Mouse (Mus musculus) lung, embryonic 14.5 days (tissue): ENCODE data around the gene Dna2. TPM values are rescaled to one million over a fixed set of nuclear protein-coding genes. Genes with fewer than 3 reads are reported as not detected.

ENCODE experiments used
- ATAC-seq: fragments of 200-750 bp; cut with Nextera tagmentation; 2 replicates; pipeline ENCODE4 v1.8.0; 2017; ENCODE audit warnings: mild to moderate bottlenecking, moderate TSS enrichment, moderate library complexity; ENCODE audit not compliant: insufficient read depth
- DNase-seq: peaks from one replicate; pipeline ENCODE4 v3.0.0-alpha.2; 2015
- H3K27ac ChIP-seq: fragments of 300-500 bp; sonication (generic); 2 replicates; pipeline ENCODE4 v1.5.1; 2014; ENCODE audit warnings: low read depth, mild to moderate bottlenecking, moderate library complexity
- H3K27me3 ChIP-seq: fragments of 300-500 bp; sonication (generic); 2 replicates; pipeline ENCODE4 v1.6.1; 2014; ENCODE audit warnings: low read length, control low read depth; ENCODE audit not compliant: insufficient read depth
- H3K36me3 ChIP-seq: fragments of 300-500 bp; sonication (generic); 2 replicates; pipeline ENCODE4 v1.6.1; 2014; ENCODE audit warnings: control low read depth; ENCODE audit not compliant: insufficient read depth
- H3K4me1 ChIP-seq: fragments of 300-500 bp; sonication (generic); 2 replicates; pipeline ENCODE4 v1.6.1; 2014; ENCODE audit warnings: antibody characterized with exemption, control low read depth; ENCODE audit not compliant: insufficient read depth
- H3K4me2 ChIP-seq: fragments of 300-500 bp; sonication (generic); 2 replicates; pipeline ENCODE4 v1.6.1; 2014; ENCODE audit warnings: mild to moderate bottlenecking
- H3K4me3 ChIP-seq: fragments of 300-500 bp; sonication (generic); 2 replicates; pipeline ENCODE4 v1.5.1; 2014; ENCODE audit warnings: low read depth, low read length
- H3K9ac ChIP-seq: fragments of 300-500 bp; sonication (generic); 2 replicates; pipeline ENCODE4 v1.6.1; 2014
- H3K9me3 ChIP-seq: fragments of 300-500 bp; sonication (generic); 2 replicates; pipeline ENCODE4 v1.6.1; 2016; ENCODE audit warnings: low read depth, low read length, control low read depth
- CTCF ChIP-seq: IDR thresholded peaks from 2 replicates; pipeline ENCODE4 v1.5.1; 2016; ENCODE audit warnings: antibody characterized with exemption, low read depth
- WGBS: fragments of 180-500 bp; shearing (Covaris S2); extraction: QIAGEN DNeasy Blood & Tissue Kit; methylation state at CpG from one replicate; pipeline ENCODE4 v1.1.7; 2014; 5-methylcytosine and 5-hydroxymethylcytosine counted together
- polyA plus RNA-seq: library from polyadenylated mRNA; unstranded; fragments of >200 nt; fragmentation: Nextera tagmentation; extraction: Ambion mirVana; gene quantifications from 2 replicates; pipeline ENCODE4 v1.2.1, GENCODE M21; 2014

Dna2 gene
- polyA plus RNA-seq, 1 experiment from 2014 or later, result 20.3 TPM

- no peak overlapping the region for H3K27ac ChIP-seq
- no peak overlapping the region for H3K9ac ChIP-seq
- H3K27me3 ChIP-seq, result no peaks in the 10 kb centered on the region
- no peaks in the 10 kb centered on the region for H3K4me1 ChIP-seq
- H3K4me3 ChIP-seq, result no peak overlapping the region
- ATAC-seq (no peak), DNase-seq (no peak)
- no peak overlapping the region for H3K4me2 ChIP-seq
- H3K36me3 ChIP-seq, result peaks cover 39% of the 10 kb centered on the region
- 94% methylated on average over 7 of the region's 7 CpGs for WGBS
- H3K9me3 ChIP-seq, result no peaks in the 10 kb centered on the region
- no peak for TF ChIP-seq CTCF
Observed at GRCm38 (mm10) chr10:62948551-62948950, 1.7 kb downstream of the Dna2 start.

DNA sequence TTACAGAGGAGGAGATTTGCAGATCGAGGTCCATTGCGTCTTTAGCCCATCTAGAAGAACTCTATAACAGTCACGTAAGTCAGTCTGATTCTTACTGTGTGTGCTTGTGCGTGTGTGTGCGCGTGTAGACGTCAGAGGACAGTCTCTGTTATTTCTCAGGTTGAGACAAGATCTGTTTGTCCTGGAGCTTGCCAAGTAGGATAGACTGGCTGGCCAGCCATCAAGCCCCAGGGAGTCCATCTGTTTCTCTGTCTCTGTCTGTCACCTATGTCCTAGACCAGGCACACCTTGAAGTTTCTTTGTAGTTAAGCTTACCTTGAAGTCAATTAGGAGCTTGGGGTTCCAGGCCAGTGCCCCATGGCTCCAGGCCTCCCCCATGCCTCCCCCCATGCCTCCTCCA is 17.1 kb downstream of the Dna2 start:
- Histone ChIP-seq H3K36me3 (peaks cover 88% of the 10 kb centered on the region), H3K27me3 (no peaks in the 10 kb centered on the region), H3K4me3 (no peak overlapping the region), H3K4me1 (no peaks in the 10 kb centered on the region), H3K9ac (no peak overlapping the region), H3K27ac (no peak overlapping the region), H3K9me3 (no peaks in the 10 kb centered on the region), H3K4me2 (no peak overlapping the region)
- ATAC-seq (no peak), DNase-seq (no peak)
- TF ChIP-seq CTCF, result no peak
- 93% methylated on average over 7 of the region's 7 CpGs for WGBS

GRCm38 (mm10) chr10:62965796-62966195 is 19.0 kb downstream of the Dna2 start:
- Histone ChIP-seq H3K4me2 (no peak overlapping the region), H3K9ac (no peak overlapping the region), H3K4me3 (no peak overlapping the region), H3K36me3 (peaks cover 84% of the 10 kb centered on the region), H3K4me1 (no peaks in the 10 kb centered on the region), H3K27me3 (no peaks in the 10 kb centered on the region), H3K27ac (no peak overlapping the region), H3K9me3 (no peaks in the 10 kb centered on the region)
- DNase-seq (no peak), ATAC-seq (no peak)
- WGBS, result 92% methylated on average over 11 of the region's 11 CpGs
- no peak for TF ChIP-seq CTCF

- no peak for DNase-seq
- H3K27ac ChIP-seq, result no peak overlapping the region
- no peak for ATAC-seq
Observed at GRCm38 (mm10) chr10:62966291-62966690, 19.5 kb downstream of the Dna2 start.

DNA sequence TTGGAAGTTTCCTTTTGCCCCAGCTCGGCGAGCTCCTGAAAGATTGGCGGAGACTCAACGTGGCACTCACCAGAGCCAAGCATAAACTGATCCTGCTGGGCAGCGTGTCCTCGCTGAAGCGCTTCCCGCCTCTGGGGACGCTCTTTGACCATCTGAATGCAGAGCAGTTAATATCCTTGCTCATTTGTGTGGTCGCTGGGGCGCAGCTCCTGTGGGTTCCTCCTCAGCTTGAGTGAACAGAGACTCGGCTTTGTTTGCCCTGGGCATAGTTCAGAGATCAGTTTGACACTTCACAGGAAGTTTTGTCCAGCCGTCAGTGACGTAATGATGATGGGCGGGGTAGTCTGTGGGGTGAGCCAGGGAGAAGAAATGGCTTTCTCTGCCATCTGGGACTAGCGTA is 25.0 kb downstream of the Dna2 start:
- Histone ChIP-seq H3K27me3 (no peaks in the 10 kb centered on the region), H3K9ac (no peak overlapping the region), H3K36me3 (peaks cover 58% of the 10 kb centered on the region), H3K4me3 (no peak overlapping the region), H3K27ac (no peak overlapping the region), H3K9me3 (no peaks in the 10 kb centered on the region), H3K4me1 (no peaks in the 10 kb centered on the region), H3K4me2 (no peak overlapping the region)
- ATAC-seq, result no peak
- no peak for DNase-seq
- no peak for TF ChIP-seq CTCF
- WGBS, result 73% methylated on average over 16 of the region's 16 CpGs

More at GRCm38 (mm10) chr10:62966291-62966690, 19.5 kb downstream of the Dna2 start:
- H3K27me3 ChIP-seq, result no peaks in the 10 kb centered on the region
- no peaks in the 10 kb centered on the region for H3K4me1 ChIP-seq
- no peaks in the 10 kb centered on the region for H3K9me3 ChIP-seq
- no peak overlapping the region for H3K9ac ChIP-seq
- TF ChIP-seq CTCF, result no peak
- no peak overlapping the region for H3K4me3 ChIP-seq
- WGBS, result 94% methylated on average over 15 of the region's 15 CpGs
- H3K36me3 ChIP-seq, result peaks cover 83% of the 10 kb centered on the region
- H3K4me2 ChIP-seq, result no peak overlapping the region

- H3K36me3 ChIP-seq, result peaks cover 14% of the 10 kb centered on the region; the same call in 1 of the 2 replicates
- ATAC-seq (no peak), DNase-seq (no peak)
- WGBS, result 8% methylated on average over 10 of the region's 10 CpGs
- no peak for TF ChIP-seq CTCF
- H3K27me3 ChIP-seq, result no peaks in the 10 kb centered on the region
- H3K4me3 ChIP-seq, result peak overlapping the region; percentile 88
- no peak overlapping the region for H3K27ac ChIP-seq
- peak overlapping the region; percentile 74 for H3K4me2 ChIP-seq
- peak overlapping the region; percentile 81 for H3K9ac ChIP-seq
- H3K4me1 ChIP-seq, result no peaks in the 10 kb centered on the region
- H3K9me3 ChIP-seq, result no peaks in the 10 kb centered on the region
Observed at GRCm38 (mm10) chr10:62979667-62980038, 32.8 kb downstream of the Dna2 start.

DNA sequence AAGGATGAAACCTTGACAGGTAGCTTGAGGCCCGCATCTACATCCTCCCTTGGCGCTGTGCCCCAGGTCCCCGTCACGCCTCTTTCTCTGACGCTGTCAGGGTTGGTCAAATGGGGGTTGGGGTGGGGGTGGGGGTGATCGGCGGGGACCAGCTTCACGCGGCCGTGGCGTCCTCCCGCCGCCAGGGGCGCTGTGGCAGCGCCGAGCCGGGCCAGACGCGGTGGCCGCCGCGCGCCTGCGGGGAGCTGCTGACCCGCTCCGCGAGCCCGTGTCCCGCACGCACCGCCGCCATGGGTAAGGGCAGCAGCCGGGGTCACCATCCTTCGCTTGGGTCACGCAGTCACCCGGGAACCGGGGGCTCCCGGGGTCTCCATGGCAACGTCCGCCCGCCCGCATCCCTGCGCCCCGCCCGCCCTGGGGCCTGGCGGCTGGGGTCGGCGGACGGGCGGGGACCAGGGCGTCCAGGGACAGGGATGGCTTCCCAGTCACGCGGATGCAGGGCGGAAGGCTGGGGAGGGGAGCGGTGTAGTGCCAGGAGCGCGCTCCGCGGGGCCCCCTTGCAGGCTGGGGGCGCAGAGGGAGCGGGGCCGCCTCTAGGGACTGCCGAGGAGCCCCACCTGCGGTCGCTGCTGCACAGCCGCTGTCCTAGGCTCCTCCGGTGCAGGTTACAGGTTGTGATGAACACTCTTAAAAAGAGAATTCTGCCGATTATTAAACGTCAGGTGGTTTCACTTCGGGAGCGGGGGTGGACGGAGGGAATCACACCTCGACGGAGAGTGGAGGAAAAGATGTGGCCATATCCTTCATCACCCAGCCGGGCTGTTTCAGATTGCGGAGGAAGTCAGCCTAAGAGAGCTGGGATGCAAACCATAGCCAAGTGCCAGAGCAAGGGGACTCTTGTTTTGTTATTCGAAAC is 33.5 kb downstream of the Dna2 start, which contains the start of gene Rufy2:
TSS of gene Rufy2 (plus strand) at position 185 of the 916 bp plus-strand sequence.
- Histone ChIP-seq H3K36me3 (peaks cover 15% of the 10 kb centered on the region; the same call in 1 of the 2 replicates), H3K4me3 (peak within 1 kb of the TSS; percentile 88), H3K4me2 (peak within 1 kb of the TSS; percentile 74), H3K27me3 (no peaks in the 10 kb centered on the region), H3K27ac (peak within 1 kb of the TSS; percentile 54; the same call in 1 of the 2 replicates), H3K4me1 (no peaks in the 10 kb centered on the region), H3K9me3 (no peaks in the 10 kb centered on the region), H3K9ac (peak within 1 kb of the TSS; percentile 81)
- under 1% methylated on average over 74 of the region's 77 CpGs for WGBS
- DNase-seq (peak; percentile 90), ATAC-seq (peak; percentile 94)
- TF ChIP-seq CTCF, result peak; percentile 51
